Mouse (Mus musculus) heart, adult 2 months (tissue): ENCODE measurements around the gene Pgm5. TPM values are rescaled to one million over a fixed set of nuclear protein-coding genes. Genes with fewer than 3 reads are reported as not detected.

Experiments used
- DNase-seq, 2 experiments: peaks; one replicate each; pipeline ENCODE4 v3.0.0; 2021
- H3K27ac ChIP-seq: fragments of 200-600 bp; 2 replicates; pipeline ENCODE4 v1.8.1; 2022
- H3K27me3 ChIP-seq: fragments of 200-500 bp; 2 replicates; pipeline ENCODE4 v1.6.1; 2012; ENCODE audit warnings: mild to moderate bottlenecking, low read length, inconsistent platforms, mixed read lengths; ENCODE audit not compliant: control insufficient read depth, insufficient read depth
- H3K36me3 ChIP-seq: fragments of 200-500 bp; 2 replicates; pipeline ENCODE4 v1.6.1; 2012; ENCODE audit warnings: low read length, inconsistent platforms; ENCODE audit not compliant: control insufficient read depth, insufficient read depth
- H3K4me1 ChIP-seq: fragments of 200-500 bp; 2 replicates; pipeline ENCODE4 v1.6.1; 2011; ENCODE audit warnings: low read length; ENCODE audit not compliant: control insufficient read depth, insufficient read depth
- H3K4me3 ChIP-seq: fragments of 200-600 bp; 2 replicates; pipeline ENCODE4 v1.8.1; 2022
- H3K79me2 ChIP-seq: fragments of 200-500 bp; replicated peaks from 2 replicates; pipeline ENCODE4 v1.6.1; 2012; ENCODE audit warnings: mild to moderate bottlenecking, inconsistent platforms, low read length, moderate library complexity, mixed read lengths; ENCODE audit not compliant: control insufficient read depth, insufficient read depth
- H3K9ac ChIP-seq: fragments of 200-500 bp; 2 replicates; pipeline ENCODE4 v1.6.1; 2012; ENCODE audit warnings: low read depth, mild to moderate bottlenecking, control low read depth, inconsistent platforms, low read length, mixed read lengths
- CTCF ChIP-seq: fragments of 200-600 bp; IDR thresholded peaks from 2 replicates; pipeline ENCODE4 v1.8.1; 2022; ENCODE audit warnings: antibody characterized with exemption, mild to moderate bottlenecking, moderate library complexity
- EP300 ChIP-seq: fragments of 200-500 bp; IDR thresholded peaks from 2 replicates; pipeline ENCODE4 v1.6.1; 2011; ENCODE audit warnings: low read depth, low read length, control low read depth; ENCODE audit not compliant: insufficient read depth
- POLR2A ChIP-seq: fragments of 200-500 bp; IDR thresholded peaks from 2 replicates; pipeline ENCODE4 v1.6.1; 2011; ENCODE audit warnings: mild to moderate bottlenecking, low read depth, low read length, control low read depth; ENCODE audit not compliant: insufficient read depth
- WGBS: fragments of 180-500 bp; shearing (Covaris S2); methylation state at CpG from one replicate; pipeline ENCODE4 v1.1.7; 2018; 5-methylcytosine and 5-hydroxymethylcytosine counted together
- intact Hi-C: fragments of 180-260 bp; cut with DNase I; formaldehyde crosslinking; loops from one replicate; pipeline ENCODE4 v1.15.1; 2025
- polyA plus RNA-seq: library from polyadenylated mRNA; depleted of rRNA; stranded (reverse); fragments of >200 nt; gene quantifications from 2 replicates; pipeline ENCODE4 v1.2.3, GENCODE M21; 2012
- total RNA-seq, 2 experiments: library from RNA; stranded (reverse); gene quantifications; 2 replicates each; pipeline ENCODE4 v1.2.3; 2021

Gene Pgm5
- total and polyA plus RNA-seq, 3 experiments, result 48.6 to 103 (median 93.8) TPM

- H3K27ac ChIP-seq, result no peak overlapping the region
- no peaks in the 10 kb centered on the region for H3K4me1 ChIP-seq
- 80% methylated on average over 11 of the region's 11 CpGs for WGBS
- no peak overlapping the region for H3K4me3 ChIP-seq
- intact Hi-C loops, result no loop called here
- no peak overlapping the region for H3K9ac ChIP-seq
- TF ChIP-seq EP300 (no peak), CTCF (no peak), POLR2A (no peak)
- no peaks in the 10 kb centered on the region for H3K36me3 ChIP-seq
- no peak for DNase-seq
- no peaks in the 10 kb centered on the region for H3K79me2 ChIP-seq
- H3K27me3 ChIP-seq, result no peaks in the 10 kb centered on the region
Measured at GRCm38 (mm10) chr19:24665771-24666170, 195.9 kb downstream of the Pgm5 start.

GRCm38 (mm10) chr19:24662346-24662745, 199.3 kb downstream of the Pgm5 start:
- 95% methylated on average over 2 of the region's 2 CpGs for whole genome bisulfite sequencing
- Histone ChIP-seq H3K27me3 (no peaks in the 10 kb centered on the region), H3K9ac (no peak overlapping the region), H3K27ac (no peak overlapping the region), H3K79me2 (no peaks in the 10 kb centered on the region), H3K4me3 (no peak overlapping the region), H3K4me1 (no peaks in the 10 kb centered on the region), H3K36me3 (no peaks in the 10 kb centered on the region)
- no peak for TF ChIP-seq CTCF
- no peak for TF ChIP-seq EP300
- no peak for TF ChIP-seq POLR2A
- intact Hi-C loops, result no loop called here
- DNase-seq, result no peak

- H3K4me1 ChIP-seq, result peaks cover 2% of the 10 kb centered on the region; the same call in 1 of the 2 replicates
- H3K79me2 ChIP-seq, result no peaks in the 10 kb centered on the region
- no peaks in the 10 kb centered on the region for H3K27me3 ChIP-seq
- intact Hi-C loops, result no loop called here
- TF ChIP-seq POLR2A, result no peak
- no peak for TF ChIP-seq EP300
- TF ChIP-seq CTCF, result no peak
- H3K9ac ChIP-seq, result no peak overlapping the region
- peak overlapping the region; percentile 43 for H3K27ac ChIP-seq
- no peak for DNase-seq
- WGBS, result 45% methylated on average over 3 of the region's 3 CpGs
- H3K36me3 ChIP-seq, result no peaks in the 10 kb centered on the region
- H3K4me3 ChIP-seq, result no peak overlapping the region
Measured at GRCm38 (mm10) chr19:24656981-24657380, 204.7 kb downstream of the Pgm5 start.

GRCm38 (mm10) chr19:24653230-24653799, 208.3 kb downstream of the Pgm5 start:
- Histone ChIP-seq H3K4me1 (peaks cover 2% of the 10 kb centered on the region; the same call in 1 of the 2 replicates), H3K36me3 (no peaks in the 10 kb centered on the region), H3K27me3 (no peaks in the 10 kb centered on the region), H3K79me2 (no peaks in the 10 kb centered on the region), H3K4me3 (no peak overlapping the region; the same call in 1 of the 2 replicates), H3K27ac (peak overlapping the region; percentile 3; the same call in 1 of the 2 replicates), H3K9ac (no peak overlapping the region)
- 63% methylated on average over 9 of the region's 9 CpGs for WGBS
- DNase-seq, result no peak
- intact Hi-C loops, result no loop called here
- peak; percentile 55 for TF ChIP-seq CTCF
- TF ChIP-seq POLR2A, result no peak

GRCm38 (mm10) chr19:24652342-24653019, 209.2 kb downstream of the Pgm5 start:
- no peak for TF ChIP-seq CTCF
- no peak for TF ChIP-seq POLR2A
- 64% methylated on average over 6 of the region's 6 CpGs for WGBS

GRCm38 (mm10) chr19:24651595-24651994, 210.1 kb downstream of the Pgm5 start:
- Histone ChIP-seq H3K4me3 (no peak overlapping the region), H3K9ac (no peak overlapping the region), H3K4me1 (peaks cover 2% of the 10 kb centered on the region; the same call in 1 of the 2 replicates), H3K27ac (no peak overlapping the region), H3K79me2 (no peaks in the 10 kb centered on the region), H3K27me3 (no peaks in the 10 kb centered on the region), H3K36me3 (no peaks in the 10 kb centered on the region)
- TF ChIP-seq CTCF, result no peak
- TF ChIP-seq EP300, result no peak
- no peak for TF ChIP-seq POLR2A
- intact Hi-C loops, result no loop called here
- WGBS, result 80% methylated on average over 2 of the region's 2 CpGs
- DNase-seq, result no peak

More at GRCm38 (mm10) chr19:24652342-24653019, 209.2 kb downstream of the Pgm5 start:
- Histone ChIP-seq H3K4me1 (peaks cover 2% of the 10 kb centered on the region; the same call in 1 of the 2 replicates), H3K27ac (no peak overlapping the region), H3K27me3 (no peaks in the 10 kb centered on the region), H3K9ac (no peak overlapping the region), H3K36me3 (no peaks in the 10 kb centered on the region), H3K4me3 (no peak overlapping the region), H3K79me2 (no peaks in the 10 kb centered on the region)
- no peak for DNase-seq
- intact Hi-C loops, result no loop called here
